Mouse (Mus musculus) retina, postnatal 1 day (tissue): ENCODE results near the gene Chchd6.

Experiments
- DNase-seq: peaks from one replicate; pipeline ENCODE4 v3.0.0-alpha.2; 2012

The Chchd6 gene

GRCm38 (mm10) chr6:89448736-89449135 lies 146.7 kb downstream of the Chchd6 start:
- no peak for DNase-seq

- DNase-seq: no peak
These were observed 154.8 kb downstream of the Chchd6 start for GRCm38 (mm10) chr6:89440671-89441070.

GRCm38 (mm10) chr6:89431920-89432482 lies 163.5 kb downstream of the Chchd6 start:
- DNase-seq: no peak

- DNase-seq: no peak
These were observed 164.7 kb downstream of the Chchd6 start for GRCm38 (mm10) chr6:89430749-89431148.

GRCm38 (mm10) chr6:89428661-89429375 lies 166.6 kb downstream of the Chchd6 start:
- DNase-seq: no peak

GRCm38 (mm10) chr6:89424461-89424860 lies 171.0 kb downstream of the Chchd6 start:
- DNase-seq: no peak

GRCm38 (mm10) chr6:89422621-89423020 lies 172.8 kb downstream of the Chchd6 start:
- DNase-seq: no peak

GRCm38 (mm10) chr6:89421922-89422321 lies 173.5 kb downstream of the Chchd6 start:
- no peak for DNase-seq

- no peak for DNase-seq
These were observed 173.9 kb downstream of the Chchd6 start for GRCm38 (mm10) chr6:89421503-89421902.

GRCm38 (mm10) chr6:89420756-89421155 lies 174.7 kb downstream of the Chchd6 start:
- no peak for DNase-seq

- no peak for DNase-seq
These were observed 175.3 kb downstream of the Chchd6 start for GRCm38 (mm10) chr6:89420110-89420509.

- peak; percentile 52 for DNase-seq
These were observed 176.2 kb downstream of the Chchd6 start for GRCm38 (mm10) chr6:89419066-89419815.

- no peak for DNase-seq
These were observed 179.3 kb downstream of the Chchd6 start for GRCm38 (mm10) chr6:89416030-89416595.

GRCm38 (mm10) chr6:89415091-89415490 lies 180.4 kb downstream of the Chchd6 start:
- no peak for DNase-seq

- DNase-seq: no peak
These were observed 181.3 kb downstream of the Chchd6 start for GRCm38 (mm10) chr6:89414126-89414525.

GRCm38 (mm10) chr6:89413481-89413884 lies 182.0 kb downstream of the Chchd6 start:
- no peak for DNase-seq

GRCm38 (mm10) chr6:89412562-89412961 lies 182.9 kb downstream of the Chchd6 start:
- DNase-seq: no peak

GRCm38 (mm10) chr6:89409041-89409440 lies 186.4 kb downstream of the Chchd6 start:
- no peak for DNase-seq

- no peak for DNase-seq
These were observed 187.2 kb downstream of the Chchd6 start for GRCm38 (mm10) chr6:89408259-89408658.

- DNase-seq: no peak
These were observed 188.1 kb downstream of the Chchd6 start for GRCm38 (mm10) chr6:89407247-89407889.

- DNase-seq: no peak
These were observed 190.5 kb downstream of the Chchd6 start for GRCm38 (mm10) chr6:89404964-89405363.

- no peak for DNase-seq
These were observed 191.9 kb downstream of the Chchd6 start for GRCm38 (mm10) chr6:89403257-89404225.
